Mouse (Mus musculus) embryonic stem cell, embryonic (primary cell): ENCODE data around the gene Prr11.

ENCODE experiments used
- CTCF ChIA-PET, 4 experiments: fragments of 300-600 bp in 2 of 4; fragments of 350-600 bp in 2 of 4; sonication (Branson Sonifier 250); formaldehyde crosslinking; loops; one replicate each; lab custom pipeline; 2022; ENCODE audit warnings: inconsistent platforms in 2 of 4; lab: Charles Lee
- POLR2A ChIA-PET, 4 experiments: fragments of 300-600 bp in 2 of 4; fragments of 350-600 bp in 2 of 4; sonication (Branson Sonifier 250); formaldehyde crosslinking; loops; one replicate each; lab custom pipeline; 2022; ENCODE audit warnings: antibody characterized with exemption in 4 of 4, inconsistent platforms in 1 of 4; lab: Charles Lee

The Prr11 gene

GRCm38 (mm10) chr11:87108409-87108754 is at the start of gene Prr11:
Gene Prr11, minus strand, starts transcription at chr11:87108708.
- POLR2A ChIA-PET: interaction anchor here (0.5 to 4.2 kb wide), 97 partner anchors 9 to 1873 kb away, joined by 3 to 104 read pairs (median 5); partner anchors contain the start of genes Gdpd1 (in 4 of the 4), Smg8 (in 4 of the 4), Trim37 (in 4 of the 4) and Cltc (in 3 of the 4)
- CTCF ChIA-PET: interaction anchor here in 2 of 4 experiments (0.5 to 1.0 kb wide), 5 partner anchors 22 to 586 kb away, joined by 3 read pairs; partner anchors contain the start of gene Smg8 (in 1 of the 2)

- POLR2A ChIA-PET: interaction anchor here in 1 of 4 experiments (0.5 to 2.6 kb wide), 6 partner anchors 10 to 49 kb away, joined by 3 to 7 read pairs (median 4); partner anchors contain the start of genes Prr11 and Ska2
- CTCF ChIA-PET: interaction anchor here in 1 of 4 experiments (0.5 to 0.6 kb wide), 2 partner anchors 20 to 475 kb away, joined by 4 to 6 read pairs; no protein-coding TSS in a partner anchor
Measured at GRCm38 (mm10) chr11:87158012-87158411, 49.5 kb upstream of the Prr11 start.

GRCm38 (mm10) chr11:87136233-87136632 is 27.7 kb upstream of the Prr11 start:
- CTCF ChIA-PET: interaction anchor here in 1 of 4 experiments (0.6 kb wide), 1 partner anchor 32 kb away, joined by 5 read pairs; no protein-coding TSS in a partner anchor
- POLR2A ChIA-PET: interaction anchor here in 3 of 4 experiments (0.8 to 3.4 kb wide), 9 partner anchors 9 to 49 kb away, joined by 3 to 24 read pairs (median 5); partner anchors contain the start of genes Trim37 (in 3 of the 3), Prr11 (in 2 of the 3), Ska2 (in 2 of the 3) and Smg8 (in 1 of the 3)

- POLR2A ChIA-PET: interaction anchor here (0.6 to 5.0 kb wide), 42 partner anchors 9 to 619 kb away, joined by 3 to 81 read pairs (median 6); partner anchors contain the start of genes Prr11 (in 4 of the 4), Ska2 (in 4 of the 4), Smg8 (in 2 of the 4) and Ppm1e (in 1 of the 4)
- CTCF ChIA-PET: interaction anchor here in 2 of 4 experiments (0.5 to 0.6 kb wide), 3 partner anchors 10 to 1892 kb away, joined by 3 to 4 read pairs (median 3); partner anchors contain the start of gene Appbp2 (in 1 of the 2)
Measured at GRCm38 (mm10) chr11:87126824-87127816, 18.6 kb upstream of the Prr11 start, which contains the start of gene Trim37. Gene Trim37, plus strand, starts transcription at chr11:87127077.

- POLR2A ChIA-PET: interaction anchor here (0.5 to 5.0 kb wide), 54 partner anchors 9 to 961 kb away, joined by 3 to 81 read pairs (median 4); partner anchors contain the start of genes Prr11 (in 4 of the 4), Ska2 (in 4 of the 4), Smg8 (in 2 of the 4) and Rad51c (in 1 of the 4)
- CTCF ChIA-PET: interaction anchor here in 2 of 4 experiments (0.5 to 0.6 kb wide), 2 partner anchors 11 to 97 kb away, joined by 3 to 4 read pairs; no protein-coding TSS in a partner anchor
Measured at GRCm38 (mm10) chr11:87126281-87126823, 17.8 kb upstream of the Prr11 start.

GRCm38 (mm10) chr11:87125562-87125961 is 17.1 kb upstream of the Prr11 start:
- ChIA-PET CTCF (no interaction called here), POLR2A (interaction anchor here (0.7 to 5.0 kb wide), 21 partner anchors 9 to 581 kb away, joined by 3 to 81 read pairs (median 6); partner anchors contain the start of genes Prr11 (in 3 of the 4), Ska2 (in 3 of the 4), Rps6kb1 (in 1 of the 4) and Smg8 (in 1 of the 4))

GRCm38 (mm10) chr11:87121864-87122263 is 13.4 kb upstream of the Prr11 start:
- CTCF ChIA-PET: no interaction called here
- POLR2A ChIA-PET: interaction anchor here in 1 of 4 experiments (1.0 kb wide), 1 partner anchor 13 kb away, joined by 7 read pairs; the partner anchor contains the start of genes Prr11 and Ska2

GRCm38 (mm10) chr11:87110172-87110909 is 1.8 kb upstream of the Prr11 start:
- CTCF ChIA-PET: no interaction called here
- POLR2A ChIA-PET: interaction anchor here (0.6 to 4.2 kb wide), 38 partner anchors 8 to 482 kb away, joined by 3 to 104 read pairs (median 9); partner anchors contain the start of genes Trim37 (in 4 of the 4), Gdpd1 (in 2 of the 4), Rad51c (in 2 of the 4) and Smg8 (in 2 of the 4)

GRCm38 (mm10) chr11:87109519-87110171 is 1.1 kb upstream of the Prr11 start:
- CTCF ChIA-PET: interaction anchor here in 1 of 4 experiments (0.7 kb wide), 1 partner anchor 23 kb away, joined by 3 read pairs; the partner anchor contains the start of gene Smg8
- POLR2A ChIA-PET: interaction anchor here (0.6 to 4.2 kb wide), 101 partner anchors 8 to 1874 kb away, joined by 3 to 104 read pairs (median 5); partner anchors contain the start of genes Gdpd1 (in 4 of the 4), Smg8 (in 4 of the 4), Trim37 (in 4 of the 4) and Rad51c (in 3 of the 4)

- CTCF ChIA-PET: interaction anchor here in 2 of 4 experiments (0.5 to 1.0 kb wide), 5 partner anchors 23 to 586 kb away, joined by 3 read pairs; partner anchors contain the start of gene Smg8 (in 2 of the 2)
- POLR2A ChIA-PET: interaction anchor here (0.5 to 4.2 kb wide), 117 partner anchors 8 to 1874 kb away, joined by 3 to 104 read pairs (median 5); partner anchors contain the start of genes Gdpd1 (in 4 of the 4), Smg8 (in 4 of the 4), Trim37 (in 4 of the 4) and Cltc (in 3 of the 4)
Measured at GRCm38 (mm10) chr11:87108755-87109518, 429 bp upstream of the Prr11 start, which contains the start of gene Ska2. Gene Ska2, plus strand, starts transcription at chr11:87109234.

- ChIA-PET POLR2A (interaction anchor here (0.6 to 9.9 kb wide), 41 partner anchors 9 to 543 kb away, joined by 3 to 104 read pairs (median 5); partner anchors contain the start of genes Prr11 (in 4 of the 4), Ska2 (in 4 of the 4), Gdpd1 (in 3 of the 4) and Trim37 (in 2 of the 4)), CTCF (interaction anchor here in 2 of 4 experiments (0.6 to 1.4 kb wide), 4 partner anchors 14 to 313 kb away, joined by 3 to 5 read pairs (median 3); partner anchors contain the start of genes Prr11 (in 1 of the 2) and Ska2 (in 1 of the 2))
Measured at GRCm38 (mm10) chr11:87087142-87087541, 21.4 kb downstream of the Prr11 start.

GRCm38 (mm10) chr11:87086290-87086984 is 22.1 kb downstream of the Prr11 start, which contains the start of gene Smg8:
Gene Smg8, minus strand, starts transcription at chr11:87086774.
- POLR2A ChIA-PET: interaction anchor here (0.5 to 9.9 kb wide), 49 partner anchors 8 to 542 kb away, joined by 3 to 104 read pairs (median 4); partner anchors contain the start of genes Prr11 (in 4 of the 4), Ska2 (in 4 of the 4), Gdpd1 (in 3 of the 4) and Trim37 (in 2 of the 4)
- CTCF ChIA-PET: interaction anchor here (0.6 to 1.4 kb wide), 6 partner anchors 11 to 314 kb away, joined by 3 to 6 read pairs (median 3); partner anchors contain the start of genes Ska2 (in 2 of the 4) and Prr11 (in 1 of the 4)

GRCm38 (mm10) chr11:87085461-87085860 is 23.0 kb downstream of the Prr11 start:
- POLR2A ChIA-PET: interaction anchor here in 3 of 4 experiments (0.8 to 9.9 kb wide), 12 partner anchors 9 to 358 kb away, joined by 3 to 104 read pairs (median 15); partner anchors contain the start of genes Gdpd1 (in 2 of the 3), Prr11 (in 2 of the 3), Ska2 (in 2 of the 3) and Trim37 (in 2 of the 3)
- CTCF ChIA-PET: interaction anchor here in 2 of 4 experiments (1.1 to 2.0 kb wide), 3 partner anchors 12 kb away, joined by 3 to 5 read pairs (median 3); partner anchors contain the start of gene Gdpd1 (in 1 of the 2)
